Mouse (Mus musculus) heart, embryonic 13.5 days (tissue): ENCODE measurements around the gene Mpst. TPM values are rescaled to one million over a fixed set of nuclear protein-coding genes. Genes with fewer than 3 reads are reported as not detected.

Source experiments
- ATAC-seq: fragments of 200-750 bp; cut with Nextera tagmentation; 2 replicates; pipeline ENCODE4 v1.8.0; 2017; ENCODE audit warnings: moderate TSS enrichment; ENCODE audit not compliant: insufficient number of reproducible peaks, low FRiP score, low TSS enrichment; ENCODE audit errors: extremely low read depth
- H3K27ac ChIP-seq: fragments of 300-500 bp; sonication (generic); replicated peaks from 2 replicates; pipeline ENCODE4 v1.5.1; 2015; ENCODE audit warnings: moderate library complexity, mild to moderate bottlenecking, inconsistent platforms
- H3K27me3 ChIP-seq: fragments of 300-500 bp; sonication (generic); replicated peaks from 2 replicates; pipeline ENCODE4 v1.6.1; 2015; ENCODE audit warnings: mild to moderate bottlenecking, inconsistent platforms
- H3K36me3 ChIP-seq: fragments of 300-500 bp; sonication (generic); 2 replicates; pipeline ENCODE4 v1.6.1; 2015; ENCODE audit warnings: mild to moderate bottlenecking, inconsistent platforms
- H3K4me1 ChIP-seq: fragments of 300-500 bp; sonication (generic); 2 replicates; pipeline ENCODE4 v1.6.1; 2015; ENCODE audit warnings: inconsistent platforms
- H3K4me2 ChIP-seq: fragments of 300-500 bp; sonication (generic); 2 replicates; pipeline ENCODE4 v1.6.1; 2015; ENCODE audit warnings: inconsistent platforms, mild to moderate bottlenecking, moderate library complexity
- H3K4me3 ChIP-seq: fragments of 300-500 bp; sonication (generic); 2 replicates; pipeline ENCODE4 v1.5.1; 2015; ENCODE audit warnings: moderate library complexity, mild to moderate bottlenecking, inconsistent platforms
- H3K9ac ChIP-seq: fragments of 300-500 bp; sonication (generic); 2 replicates; pipeline ENCODE4 v1.6.1; 2015; ENCODE audit warnings: inconsistent platforms, mild to moderate bottlenecking, moderate library complexity
- H3K9me3 ChIP-seq: fragments of 300-500 bp; sonication (generic); 2 replicates; pipeline ENCODE4 v1.6.1; 2016; ENCODE audit warnings: inconsistent platforms
- WGBS: fragments of 180-500 bp; shearing (Covaris S2); methylation state at CpG from one replicate; pipeline ENCODE4 v1.1.7; 2015; ENCODE audit warnings: mixed read lengths; 5-methylcytosine and 5-hydroxymethylcytosine counted together
- polyA plus RNA-seq: library from polyadenylated mRNA; unstranded; fragments of >200 nt; fragmentation: Nextera tagmentation; extraction: Ambion mirVana; gene quantifications from 2 replicates; pipeline ENCODE4 v1.2.1, GENCODE M21; 2015

Mpst gene
- 0.99 and 1.9 TPM in 2 replicates for polyA plus RNA-seq

GRCm38 (mm10) chr15:78406293-78406934 is at the start of gene Mpst:
Mpst (plus strand) TSS chr15:78406416.
- Histone ChIP-seq H3K4me1 (peaks cover 70% of the 10 kb centered on the region), H3K9me3 (no peaks in the 10 kb centered on the region), H3K4me3 (peak within 1 kb of the TSS; percentile 82), H3K4me2 (peak within 1 kb of the TSS; percentile 97), H3K27ac (peak within 1 kb of the TSS; percentile 97), H3K27me3 (peaks cover 38% of the 10 kb centered on the region), H3K9ac (peak within 1 kb of the TSS; percentile 88), H3K36me3 (no peaks in the 10 kb centered on the region)
- WGBS = under 1% methylated on average over 40 of the region's 40 CpGs
- ATAC-seq = peak; percentile 78

DNA sequence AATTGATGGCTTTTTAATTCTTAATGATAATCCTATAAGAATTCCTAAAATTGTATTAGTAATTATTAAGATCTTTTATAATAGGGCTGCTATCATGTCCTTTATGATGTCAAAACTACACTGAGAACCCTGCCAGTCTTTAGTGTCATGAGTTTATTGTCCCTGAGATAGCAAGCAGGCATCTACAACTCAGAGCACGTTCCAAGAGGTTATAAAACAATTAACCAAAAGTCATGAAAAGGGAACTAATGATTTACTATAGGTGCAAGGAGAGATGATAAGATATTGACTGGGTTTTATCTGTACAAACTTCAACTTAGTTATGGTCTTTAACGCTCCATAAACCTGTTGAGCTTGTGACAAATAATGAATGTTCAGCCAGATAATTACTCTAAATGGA is 40.3 kb upstream of the Mpst start:
- no peak overlapping the region for H3K4me2 ChIP-seq
- peaks cover 7% of the 10 kb centered on the region; the same call in 1 of the 2 replicates for H3K9me3 ChIP-seq
- peaks cover 5% of the 10 kb centered on the region; the same call in 1 of the 2 replicates for H3K4me1 ChIP-seq
- no peak overlapping the region for H3K27ac ChIP-seq
- H3K4me3 ChIP-seq = no peak overlapping the region
- 70% methylated on average over 2 of the region's 2 CpGs for WGBS
- H3K36me3 ChIP-seq = no peaks in the 10 kb centered on the region
- H3K27me3 ChIP-seq = peaks cover 54% of the 10 kb centered on the region
- ATAC-seq = no peak
- no peak overlapping the region for H3K9ac ChIP-seq

DNA sequence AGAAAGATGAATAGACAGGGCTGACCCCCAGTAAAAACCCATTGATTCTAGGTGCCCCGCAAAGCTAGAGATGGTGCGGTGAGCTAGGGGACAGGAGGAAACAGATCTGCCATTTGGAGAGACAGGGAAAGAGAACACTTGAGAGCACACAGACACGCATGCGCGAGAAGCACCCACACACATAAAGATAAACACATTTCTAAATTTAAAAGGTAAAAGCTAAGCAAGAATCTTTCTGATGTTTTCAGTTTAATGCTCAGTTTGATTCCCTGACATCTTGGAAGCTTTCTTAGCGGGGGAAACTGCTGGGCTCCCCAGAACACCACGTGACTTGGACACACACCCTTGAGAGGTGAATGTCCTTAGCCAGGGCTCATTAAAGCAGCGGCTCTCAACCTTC is 39.3 kb upstream of the Mpst start:
- no peak for ATAC-seq
- peaks cover 5% of the 10 kb centered on the region; the same call in 1 of the 2 replicates for H3K4me1 ChIP-seq
- H3K9ac ChIP-seq = no peak overlapping the region
- WGBS = 76% methylated on average over 8 of the region's 8 CpGs
- no peak overlapping the region for H3K27ac ChIP-seq
- no peak overlapping the region for H3K4me2 ChIP-seq
- H3K9me3 ChIP-seq = peaks cover 7% of the 10 kb centered on the region; the same call in 1 of the 2 replicates
- H3K27me3 ChIP-seq = peaks cover 57% of the 10 kb centered on the region
- H3K4me3 ChIP-seq = no peak overlapping the region
- no peaks in the 10 kb centered on the region for H3K36me3 ChIP-seq

DNA sequence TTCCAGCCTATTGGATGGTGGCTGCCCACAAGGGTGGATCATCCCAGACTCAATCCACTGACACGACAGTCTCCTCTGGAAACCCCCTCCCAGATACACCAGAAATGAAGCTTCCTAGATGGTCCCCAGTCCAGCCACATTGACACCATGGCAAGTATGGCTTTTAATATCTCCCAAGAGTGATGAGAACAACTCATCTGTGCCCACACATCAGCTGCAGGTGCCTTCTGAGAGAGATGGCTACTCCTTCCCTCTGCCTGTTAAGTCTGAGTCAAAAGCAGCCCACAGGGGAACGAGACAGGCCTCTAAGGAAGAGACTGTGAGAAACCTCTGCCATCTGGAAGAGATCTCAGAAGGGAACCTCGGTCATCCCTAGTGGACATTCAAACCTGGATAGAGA is 38.4 kb upstream of the Mpst start:
- Histone ChIP-seq H3K27ac (no peak overlapping the region), H3K4me3 (no peak overlapping the region), H3K27me3 (peaks cover 60% of the 10 kb centered on the region), H3K4me1 (peaks cover 11% of the 10 kb centered on the region), H3K4me2 (no peak overlapping the region), H3K9me3 (peaks cover 1% of the 10 kb centered on the region; the same call in 1 of the 2 replicates), H3K36me3 (no peaks in the 10 kb centered on the region), H3K9ac (no peak overlapping the region)
- 58% methylated on average over 3 of the region's 3 CpGs for WGBS
- ATAC-seq = no peak

- 5% methylated on average over 8 of the region's 8 CpGs for WGBS
- ATAC-seq = no peak
These were observed 37.3 kb upstream of the Mpst start for GRCm38 (mm10) chr15:78368926-78369346.

DNA sequence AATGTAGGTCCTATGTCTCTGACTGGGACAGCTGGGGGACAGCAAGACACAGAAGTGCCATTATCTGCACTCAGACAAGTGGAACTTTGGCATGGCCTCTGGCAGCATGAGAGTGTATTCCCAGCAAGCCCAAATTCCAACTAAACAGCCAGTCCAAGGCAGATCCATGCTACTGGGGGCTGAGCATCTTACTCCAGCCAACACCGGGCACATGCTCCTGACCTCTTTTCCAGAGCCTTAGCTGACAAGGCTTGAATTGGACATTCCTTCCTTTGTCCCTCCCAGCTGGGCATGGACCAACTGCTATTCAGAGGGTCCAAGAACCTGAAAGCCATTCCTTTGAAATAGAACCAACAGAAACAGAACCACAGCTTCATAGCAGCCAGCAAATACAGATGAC is 36.6 kb upstream of the Mpst start:
- H3K9me3 ChIP-seq = no peaks in the 10 kb centered on the region
- H3K4me2 ChIP-seq = no peak overlapping the region
- H3K4me1 ChIP-seq = peaks cover 12% of the 10 kb centered on the region
- WGBS = 67% methylated on average over 1 of the region's 1 CpGs
- no peaks in the 10 kb centered on the region for H3K36me3 ChIP-seq
- ATAC-seq = no peak
- peaks cover 54% of the 10 kb centered on the region for H3K27me3 ChIP-seq
- H3K9ac ChIP-seq = no peak overlapping the region
- no peak overlapping the region for H3K27ac ChIP-seq
- H3K4me3 ChIP-seq = no peak overlapping the region

More at GRCm38 (mm10) chr15:78368926-78369346, 37.3 kb upstream of the Mpst start:
- Histone ChIP-seq H3K4me2 (no peak overlapping the region), H3K36me3 (no peaks in the 10 kb centered on the region), H3K4me3 (no peak overlapping the region), H3K27ac (no peak overlapping the region), H3K9ac (no peak overlapping the region), H3K27me3 (peaks cover 55% of the 10 kb centered on the region), H3K4me1 (peaks cover 12% of the 10 kb centered on the region), H3K9me3 (no peaks in the 10 kb centered on the region)

DNA sequence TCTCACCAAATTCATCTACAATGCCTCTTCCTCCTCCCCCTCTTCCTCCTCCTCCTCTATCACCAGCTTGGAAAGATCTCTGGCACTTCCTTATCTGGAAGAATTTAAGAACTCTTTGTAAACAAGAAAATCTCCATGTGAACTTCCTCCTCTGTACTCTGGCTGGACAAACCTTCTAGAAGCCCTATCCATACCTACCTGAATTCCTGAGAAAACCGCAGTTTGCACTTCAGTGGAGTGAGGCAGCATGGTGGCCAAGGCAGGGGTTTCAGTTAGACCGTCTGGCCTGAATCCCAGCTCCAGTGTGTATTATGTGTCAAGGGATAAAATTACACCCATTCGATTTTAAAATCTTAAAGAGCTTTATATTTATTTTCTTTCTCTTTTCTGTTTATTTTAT is 33.4 kb upstream of the Mpst start:
- Histone ChIP-seq H3K4me2 (no peak overlapping the region), H3K27ac (no peak overlapping the region), H3K36me3 (no peaks in the 10 kb centered on the region), H3K4me3 (no peak overlapping the region), H3K9ac (no peak overlapping the region), H3K4me1 (peaks cover 12% of the 10 kb centered on the region), H3K9me3 (no peaks in the 10 kb centered on the region), H3K27me3 (peaks cover 33% of the 10 kb centered on the region)
- WGBS = 55% methylated on average over 3 of the region's 3 CpGs
- no peak for ATAC-seq

GRCm38 (mm10) chr15:78374204-78374603 is 32.0 kb upstream of the Mpst start:
- H3K4me2 ChIP-seq = no peak overlapping the region
- no peak overlapping the region for H3K9ac ChIP-seq
- no peaks in the 10 kb centered on the region for H3K36me3 ChIP-seq
- no peak overlapping the region for H3K27ac ChIP-seq
- no peak for ATAC-seq
- H3K4me3 ChIP-seq = no peak overlapping the region
- WGBS = 61% methylated on average over 3 of the region's 3 CpGs
- H3K4me1 ChIP-seq = peaks cover 9% of the 10 kb centered on the region
- peaks cover 20% of the 10 kb centered on the region for H3K27me3 ChIP-seq
- no peaks in the 10 kb centered on the region for H3K9me3 ChIP-seq

GRCm38 (mm10) chr15:78377859-78378258 is 28.4 kb upstream of the Mpst start:
- WGBS = 79% methylated on average over 10 of the region's 10 CpGs

DNA sequence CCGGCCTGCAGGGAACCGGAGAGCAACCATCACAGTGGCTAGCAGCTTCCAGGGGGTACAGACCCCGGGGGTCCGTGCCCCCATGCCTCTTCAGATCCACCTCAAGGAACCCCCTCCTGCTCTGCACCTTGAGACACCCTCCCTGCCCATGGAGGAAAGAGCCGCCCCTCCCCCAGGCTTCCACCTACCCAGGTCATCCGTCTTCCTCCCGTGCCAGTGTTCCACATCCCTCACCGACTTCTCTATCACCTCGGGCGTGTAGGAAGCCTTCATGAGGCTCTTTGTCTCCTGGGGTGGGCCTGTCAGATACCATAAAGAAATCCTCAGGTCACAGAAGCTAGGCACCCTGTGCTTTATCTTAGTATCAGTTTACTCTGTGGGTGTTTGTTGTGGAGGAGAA is 27.7 kb upstream of the Mpst start:
- Histone ChIP-seq H3K4me2 (no peak overlapping the region), H3K9me3 (no peaks in the 10 kb centered on the region), H3K4me1 (0 out of 2 replicates have a peak, but pooled peaks cover 1% of the 10 kb centered on the region), H3K27ac (no peak overlapping the region), H3K27me3 (no peaks in the 10 kb centered on the region; the same call in 1 of the 2 replicates), H3K36me3 (no peaks in the 10 kb centered on the region), H3K9ac (no peak overlapping the region), H3K4me3 (no peak overlapping the region)
- ATAC-seq = no peak
- 72% methylated on average over 10 of the region's 10 CpGs for WGBS

More at GRCm38 (mm10) chr15:78377859-78378258, 28.4 kb upstream of the Mpst start:
- H3K4me2 ChIP-seq = no peak overlapping the region
- no peak overlapping the region for H3K9ac ChIP-seq
- no peaks in the 10 kb centered on the region; the same call in 1 of the 2 replicates for H3K27me3 ChIP-seq
- H3K4me3 ChIP-seq = no peak overlapping the region
- H3K9me3 ChIP-seq = no peaks in the 10 kb centered on the region
- H3K27ac ChIP-seq = no peak overlapping the region
- no peaks in the 10 kb centered on the region for H3K36me3 ChIP-seq
- ATAC-seq = no peak
- H3K4me1 ChIP-seq = peaks cover under 1% of the 10 kb centered on the region; the same call in 1 of the 2 replicates

GRCm38 (mm10) chr15:78380208-78380607 is 26.0 kb upstream of the Mpst start:
- no peak for ATAC-seq
- Histone ChIP-seq H3K4me3 (no peak overlapping the region), H3K9me3 (no peaks in the 10 kb centered on the region), H3K4me2 (no peak overlapping the region), H3K27me3 (no peaks in the 10 kb centered on the region; the same call in 1 of the 2 replicates), H3K36me3 (no peaks in the 10 kb centered on the region), H3K4me1 (peaks cover 17% of the 10 kb centered on the region), H3K9ac (no peak overlapping the region), H3K27ac (no peak overlapping the region)
- 74% methylated on average over 2 of the region's 2 CpGs for WGBS

DNA sequence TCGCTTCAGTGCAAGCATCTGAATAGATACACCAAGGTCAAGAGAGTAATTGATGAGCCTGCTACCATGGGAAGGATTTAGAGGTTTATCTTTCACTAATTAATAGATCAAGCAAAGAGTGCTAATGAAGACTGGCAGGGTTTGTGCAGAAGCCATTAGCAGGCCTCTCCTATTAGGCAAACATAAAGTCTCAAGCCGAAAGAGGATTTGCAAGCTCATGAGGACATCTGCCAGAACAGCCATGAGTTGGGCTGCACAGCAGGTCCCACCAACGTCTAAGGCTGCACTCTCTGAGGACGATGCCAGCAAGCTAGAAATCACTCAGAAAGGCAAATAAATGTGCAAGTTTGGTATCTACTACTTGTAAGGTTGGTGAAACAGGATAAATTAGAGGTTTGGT is 25.5 kb upstream of the Mpst start:
- Histone ChIP-seq H3K27me3 (no peaks in the 10 kb centered on the region), H3K9me3 (no peaks in the 10 kb centered on the region), H3K36me3 (no peaks in the 10 kb centered on the region), H3K4me2 (no peak overlapping the region), H3K27ac (no peak overlapping the region), H3K4me1 (peaks cover 18% of the 10 kb centered on the region), H3K4me3 (no peak overlapping the region), H3K9ac (no peak overlapping the region)
- no peak for ATAC-seq
- WGBS = 61% methylated on average over 4 of the region's 4 CpGs
